Mouse (Mus musculus) myocyte (in vitro differentiated cells): ENCODE data around the gene Pex10.

Source experiments
- CEBPB ChIP-seq: IDR thresholded peaks from 2 replicates; pipeline ENCODE4 v1.6.1; 2011; ENCODE audit warnings: mild to moderate bottlenecking, moderate library complexity; ENCODE audit not compliant: poor library complexity, insufficient read depth, severe bottlenecking
- E2F4 ChIP-seq: IDR thresholded peaks from one replicate; pipeline ENCODE4 v1.6.1; 2011; ENCODE audit warnings: mild to moderate bottlenecking, control low read depth, moderate library complexity; ENCODE audit not compliant: insufficient read depth
- MAX ChIP-seq: IDR thresholded peaks from one replicate; pipeline ENCODE4 v1.6.1; 2011; ENCODE audit warnings: low read depth, mild to moderate bottlenecking, control low read depth
- MYOD1 ChIP-seq, 3 experiments: IDR thresholded peaks; one replicate each; pipeline ENCODE4 v1.6.1; 2011; ENCODE audit warnings: control low read depth in 2 of 3, low read depth in 2 of 3, mild to moderate bottlenecking in 2 of 3, moderate library complexity in 1 of 3; ENCODE audit not compliant: insufficient read length in 2 of 3, control insufficient read depth in 1 of 3
- MYOG ChIP-seq, 3 experiments: IDR thresholded peaks; one replicate each; pipeline ENCODE4 v1.6.1; 2011; ENCODE audit warnings: control low read depth in 2 of 3, low read depth in 2 of 3, mild to moderate bottlenecking in 2 of 3; ENCODE audit not compliant: insufficient read length in 2 of 3, control insufficient read depth in 1 of 3, insufficient read depth in 1 of 3
- POLR2A ChIP-seq: IDR thresholded peaks from one replicate; pipeline ENCODE4 v1.6.1; 2011; ENCODE audit warnings: low read depth, mild to moderate bottlenecking, control low read depth, moderate library complexity; ENCODE audit not compliant: insufficient read length
- POLR2AphosphoS2 ChIP-seq: IDR thresholded peaks from one replicate; pipeline ENCODE4 v1.6.1; 2011; ENCODE audit warnings: low read depth, control low read depth; ENCODE audit not compliant: insufficient read length
- REST ChIP-seq: IDR thresholded peaks from one replicate; pipeline ENCODE4 v1.6.1; 2011; ENCODE audit warnings: mild to moderate bottlenecking, control low read depth, moderate library complexity; ENCODE audit not compliant: insufficient read depth, insufficient read length
- SRF ChIP-seq: IDR thresholded peaks from one replicate; pipeline ENCODE4 v1.6.1; 2011; ENCODE audit warnings: low read depth; ENCODE audit not compliant: control insufficient read depth, insufficient read length
- TCF12 ChIP-seq: IDR thresholded peaks from one replicate; pipeline ENCODE4 v1.6.1; 2011; ENCODE audit warnings: mild to moderate bottlenecking, control low read depth; ENCODE audit not compliant: poor library complexity, insufficient read depth, severe bottlenecking
- USF1 ChIP-seq: IDR thresholded peaks from one replicate; pipeline ENCODE4 v1.6.1; 2011; ENCODE audit warnings: low read depth, mild to moderate bottlenecking, control low read depth, moderate library complexity

GRCm38 (mm10) chr4:155058325-155058724 is 8.5 kb upstream of the Pex10 start:
- TF ChIP-seq POLR2A (no peak), TCF12 (no peak), MAX (no peak), MYOG (IDR thresholded peaks at IDR 0.05; ENCODE audit: control insufficient read depth in 1 of 3, insufficient read depth in 1 of 3, insufficient read length in 2 of 3, low read depth in 2 of 3) (no peak), REST (no peak), USF1 (no peak), SRF (no peak), E2F4 (no peak), MYOD1 (IDR thresholded peaks at IDR 0.05; ENCODE audit: control insufficient read depth in 1 of 3, insufficient read length in 2 of 3, low read depth in 2 of 3) (no peak), CEBPB (no peak), POLR2AphosphoS2 (no peak)
